ENCODE assay signal across 8 mouse cellular contexts in the genomic region with DNA sequence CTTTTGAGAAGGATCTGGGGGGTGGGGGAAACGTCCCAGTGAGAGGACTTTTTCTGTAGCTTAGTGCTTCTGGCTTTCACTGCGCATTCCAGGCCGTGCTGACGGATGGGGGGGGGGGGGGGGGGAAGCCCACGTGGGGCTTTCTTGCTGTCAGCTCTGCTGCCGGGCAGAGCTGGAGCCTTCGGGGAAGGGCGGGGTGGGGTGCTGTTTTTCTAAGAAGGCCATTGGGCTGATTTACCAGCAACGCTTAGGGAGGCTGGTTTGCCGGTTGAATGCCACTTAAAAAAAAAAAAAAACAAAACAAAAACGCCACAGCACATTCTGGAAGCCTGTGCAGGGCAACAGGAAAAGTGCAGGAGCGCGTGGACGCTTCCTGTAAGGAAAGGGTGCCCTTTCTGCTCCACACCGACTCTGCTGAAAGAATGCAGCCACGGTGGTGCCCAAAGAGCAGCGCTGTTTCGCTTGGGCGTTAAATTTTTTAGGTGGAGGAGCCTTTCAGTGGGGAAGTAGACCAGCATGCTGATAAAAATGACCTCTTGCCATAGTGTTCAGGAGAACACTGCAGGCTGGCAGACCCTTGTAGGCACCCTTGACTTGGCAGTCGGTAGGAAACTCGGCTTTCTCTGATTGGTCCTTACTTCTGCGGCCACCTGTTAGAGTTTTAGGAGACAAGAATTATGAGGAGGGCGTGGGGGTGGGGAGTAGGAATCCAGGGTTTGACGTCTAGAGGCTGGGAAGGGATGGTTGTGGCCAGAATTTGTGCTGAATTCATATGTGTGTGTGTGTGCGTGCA. TPM values are rescaled to one million over a fixed set of nuclear protein-coding genes. Genes with fewer than 3 reads are reported as not detected.
DNase-seq lines count a peak whose midpoint lies in the region; ATAC-seq and TF ChIP-seq lines count a peak whose summit lies in the region.

No protein-coding gene starts in this region.

- ATAC-seq in heart, embryonic 14.5 days (ENCODE audit: insufficient number of reproducible peaks, insufficient read depth, low FRiP score, low read depth): peak; percentile 33; the same call in 1 of the 2 replicates
- peak; percentile 6; the same call in 1 of the 2 replicates for ATAC-seq in midbrain, embryonic 11.5 days (ENCODE audit: low FRiP score)

- no peaks in the 10 kb centered on the region for H3K27me3 ChIP-seq in heart, adult 2 months (ENCODE audit: control insufficient read depth, insufficient read depth, low read length)
- no peaks in the 10 kb centered on the region for H3K27me3 ChIP-seq in heart, embryonic 14.5 days (ENCODE audit: control insufficient read depth, insufficient read depth, low read length)
- peaks cover 43% of the 10 kb centered on the region for H3K27me3 ChIP-seq in midbrain, embryonic 11.5 days (ENCODE audit: control insufficient read depth, insufficient read depth, low read length)

- no peak for TF ChIP-seq CTCF in heart, adult 2 months (IDR thresholded peaks at IDR 0.05)

- TF ChIP-seq POLR2A in heart, adult 2 months (IDR thresholded peaks at IDR 0.05; ENCODE audit: insufficient read depth, low read depth, low read length): peak; percentile 16; the same call in 1 of the 2 replicates

- intact Hi-C loops in heart, adult 2 months (cut with DNase I): loop anchor here (5.0 kb wide), 3 partner anchors 113 to 238 kb away; no protein-coding TSS in a partner anchor

- peak overlapping the region; percentile 90 for H3K4me2 ChIP-seq in heart, embryonic 14.5 days (ENCODE audit: low read length)
- peak overlapping the region; percentile 41 for H3K4me2 ChIP-seq in midbrain, embryonic 11.5 days

- 11% methylated on average over 25 of the region's 25 CpGs for WGBS in heart, adult 2 months
- WGBS in heart, embryonic 14.5 days: 5% methylated on average over 25 of the region's 25 CpGs
- 7% methylated on average over 24 of the region's 25 CpGs for WGBS in midbrain, embryonic 11.5 days

- H3K79me2 ChIP-seq in heart, adult 2 months (replicated peaks; ENCODE audit: control insufficient read depth, insufficient read depth, low read length): no peaks in the 10 kb centered on the region

- H3K9ac ChIP-seq in heart, adult 2 months (ENCODE audit: low read depth, low read length): peak overlapping the region; percentile 43
- H3K9ac ChIP-seq in heart, embryonic 14.5 days (ENCODE audit: low read length): peak overlapping the region; percentile 96
- H3K9ac ChIP-seq in midbrain, embryonic 11.5 days (ENCODE audit: low read length): peak overlapping the region; percentile 84

- DNase-seq in heart, adult 2 months: peak; percentile 54 to 59
- DNase-seq in heart, adult 9 months (ENCODE audit: low spot score in 2 of 2): no peak
- DNase-seq in c-Kit-negative CD71-positive TER-119-positive erythroid progenitor cells, embryonic 14.5 days (ENCODE audit: low read depth, low spot score): peak; percentile 58
- peak; percentile 73 to 84 for DNase-seq in kidney, postnatal 4 days
- DNase-seq in midbrain, embryonic 11.5 days (ENCODE audit: low spot score, missing footprints): peak; percentile 94
- no peak for DNase-seq in frontal cortex, postnatal 36 days (ENCODE audit: low spot score in 2 of 2)
- no peak for DNase-seq in urinary bladder, postnatal 10 days (ENCODE audit: low spot score)

- H3K9me3 ChIP-seq in heart, embryonic 14.5 days (ENCODE audit: control insufficient read depth, low read length): no peaks in the 10 kb centered on the region
- H3K9me3 ChIP-seq in midbrain, embryonic 11.5 days (ENCODE audit: control insufficient read depth, low read length): no peaks in the 10 kb centered on the region

- peak overlapping the region; percentile 83 for H3K4me3 ChIP-seq in heart, adult 2 months
- peak overlapping the region; percentile 77 to 90 for H3K4me3 ChIP-seq in heart, embryonic 14.5 days (ENCODE audit: control insufficient read depth in 1 of 2, insufficient read depth in 1 of 2, low read depth in 1 of 2, low read length in 2 of 2)
- peak overlapping the region; percentile 69 for H3K4me3 ChIP-seq in midbrain, embryonic 11.5 days (ENCODE audit: low read depth, low read length)

- peaks cover 11% of the 10 kb centered on the region for H3K4me1 ChIP-seq in heart, adult 2 months (ENCODE audit: control insufficient read depth, insufficient read depth, low read length)
- peaks cover 34 to 38% of the 10 kb centered on the region in 2 experiments for H3K4me1 ChIP-seq in heart, embryonic 14.5 days (ENCODE audit: control insufficient read depth in 2 of 2, insufficient read depth in 2 of 2, low read length in 2 of 2)
- peaks cover 29% of the 10 kb centered on the region for H3K4me1 ChIP-seq in midbrain, embryonic 11.5 days (ENCODE audit: control insufficient read depth, insufficient read depth, low read length)

- 0 out of 2 replicates have a peak, but pooled peaks have one; percentile 39 for TF ChIP-seq EP300 in heart, adult 2 months (IDR thresholded peaks at IDR 0.05; ENCODE audit: insufficient read depth, low read depth, low read length)

- H3K27ac ChIP-seq in heart, adult 2 months: peak overlapping the region; percentile 97
- H3K27ac ChIP-seq in heart, embryonic 14.5 days (replicated peaks in 1 of 2; ENCODE audit: control insufficient read depth in 1 of 2, insufficient read depth in 1 of 2, low read depth in 2 of 2, low read length in 2 of 2): peak overlapping the region; percentile 88 to 97
- peak overlapping the region; percentile 87 for H3K27ac ChIP-seq in midbrain, embryonic 11.5 days (ENCODE audit: low read depth, low read length)

- H3K36me3 ChIP-seq in heart, adult 2 months (ENCODE audit: control insufficient read depth, insufficient read depth, low read length): no peaks in the 10 kb centered on the region
- no peaks in the 10 kb centered on the region; the same call in 1 of the 2 replicates for H3K36me3 ChIP-seq in heart, embryonic 14.5 days (ENCODE audit: control insufficient read depth, insufficient read depth, low read length)
- no peaks in the 10 kb centered on the region for H3K36me3 ChIP-seq in midbrain, embryonic 11.5 days (ENCODE audit: control insufficient read depth, insufficient read depth, low read length)

RNA-seq across cellular contexts. Expression of a gene that starts 3.0 kb away (rescaled TPM):
- 10 to 100 TPM in 1 of 2 experiments, 1 to 10 TPM in 1; 8.2 to 19.0 TPM for total RNA-seq in heart, adult 2 months (2021)
- polyA plus RNA-seq in heart, adult 2 months (2012; rRNA removed): 19.7 and 24.3 TPM in 2 replicates
- 41.4 and 41.6 TPM in 2 replicates for polyA plus RNA-seq in heart, embryonic 14.5 days (2014; fragmentation: Nextera tagmentation; extraction: Ambion mirVana)
- 252 and 256 TPM in 2 replicates for polyA plus RNA-seq in midbrain, embryonic 11.5 days (2014; fragmentation: Nextera tagmentation; extraction: Ambion mirVana)

RNA-seq across cellular contexts. Expression of a gene that starts 55.9 kb away (rescaled TPM):
- total RNA-seq in heart, adult 2 months (2021): 10 to 100 TPM; 52.2 to 67.6 TPM
- polyA plus RNA-seq in heart, adult 2 months (2012; rRNA removed): 51.7 and 52.2 TPM in 2 replicates
- polyA plus RNA-seq in heart, embryonic 14.5 days (2014; fragmentation: Nextera tagmentation; extraction: Ambion mirVana): 17.4 and 21.1 TPM in 2 replicates
- polyA plus RNA-seq in midbrain, embryonic 11.5 days (2014; fragmentation: Nextera tagmentation; extraction: Ambion mirVana): 4.9 and 5.0 TPM in 2 replicates

Comparison
In these comparisons a context has a peak if more than half of its experiments do, and no peak if none do; other contexts are left out.
1. DNase-seq: peak in heart, adult 2 months (2 of 2), c-Kit-negative CD71-positive TER-119-positive erythroid progenitor cells, embryonic 14.5 days (single experiment), kidney, postnatal 4 days (2 of 2) and midbrain, embryonic 11.5 days (single experiment); none in heart, adult 9 months (0 of 2), frontal cortex, postnatal 36 days (0 of 2) and urinary bladder, postnatal 10 days (single experiment).
2. H3K9ac ChIP-seq: peak in every context shown above with its lines; median percentile 96 in heart, embryonic 14.5 days; 84 in midbrain, embryonic 11.5 days; 43 in heart, adult 2 months.
3. Peak in every context shown above with its lines, with median percentiles within 50 percentile points of each other: H3K27ac ChIP-seq and H3K4me3 ChIP-seq.